In the genomic region with DNA sequence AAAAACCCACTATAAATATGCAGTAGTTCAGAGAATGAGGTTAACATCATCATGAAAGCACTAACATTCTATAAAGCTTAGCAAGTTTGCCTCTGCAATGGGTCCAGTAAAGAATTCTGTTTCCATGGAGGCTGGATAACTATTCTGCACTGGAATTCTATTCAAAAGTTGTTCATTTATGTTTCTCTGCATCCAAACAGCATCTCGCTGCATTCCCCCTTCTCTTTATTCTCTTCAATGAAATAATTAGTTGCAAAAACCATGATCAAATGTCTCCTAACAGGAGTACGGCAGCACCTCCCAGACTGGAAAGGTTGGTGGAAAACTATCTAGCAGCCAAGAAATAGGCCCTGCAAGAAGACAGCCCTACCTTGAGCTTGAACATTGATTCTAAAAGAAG, we compare ENCODE assay signal across 27 mouse cellular contexts.
"Had no signal": no experiment of that assay in that cellular context is flagged by ENCODE, and none has a peak within 500 bp of the region (broad histone marks: within the 10 kb centered on the region; RNA-seq: fewer than 3 reads in every experiment).

No protein-coding gene starts in this region.

- ATAC-seq: forebrain, embryonic 13.5 days; forebrain, embryonic 14.5 days; forebrain, embryonic 15.5 days; forebrain, embryonic 16.5 days; forebrain, postnatal 0 days had no signal

- H3K27ac ChIP-seq: embryonic facial prominence, embryonic 10.5 days; embryonic facial prominence, embryonic 12.5 days; embryonic facial prominence, embryonic 13.5 days; embryonic facial prominence, embryonic 15.5 days; forebrain, embryonic 10.5 days; forebrain, embryonic 12.5 days; forebrain, embryonic 13.5 days; forebrain, embryonic 15.5 days; gastrocnemius, adult 2 months; heart, adult 2 months had no signal

- DNase-seq: cerebellum, adult 9-10 months; cerebellum, adult 9-11 months; cerebellum, postnatal 10 days; cerebellum, postnatal 14 days; cerebellum, postnatal 25 days; cerebellum, postnatal 36 days; embryo, embryonic 11 days; forebrain, postnatal 0 days; gastrocnemius, adult 2 months; gastrocnemius, postnatal 10 days; gastrocnemius, postnatal 14 days; gastrocnemius, postnatal 25 days; gastrocnemius, postnatal 36 days; heart, adult 11 months; heart, adult 18-20 months; heart, adult 2 months had no signal

- H3K4me3 ChIP-seq: embryonic facial prominence, embryonic 10.5 days; embryonic facial prominence, embryonic 12.5 days; embryonic facial prominence, embryonic 13.5 days; embryonic facial prominence, embryonic 15.5 days; erythroblast, embryonic 14.5 days; forebrain, embryonic 10.5 days; forebrain, embryonic 12.5 days; forebrain, embryonic 13.5 days; forebrain, embryonic 15.5 days; gastrocnemius, adult 2 months; heart, adult 2 months had no signal

- H3K4me1 ChIP-seq: embryonic facial prominence, embryonic 10.5 days; embryonic facial prominence, embryonic 12.5 days; embryonic facial prominence, embryonic 15.5 days had no signal

- H3K4me2 ChIP-seq: embryonic facial prominence, embryonic 12.5 days; embryonic facial prominence, embryonic 13.5 days; embryonic facial prominence, embryonic 15.5 days; forebrain, embryonic 12.5 days; forebrain, embryonic 13.5 days; forebrain, embryonic 15.5 days had no signal

- H3K9me3 ChIP-seq: embryonic facial prominence, embryonic 10.5 days; embryonic facial prominence, embryonic 12.5 days; embryonic facial prominence, embryonic 13.5 days; embryonic facial prominence, embryonic 15.5 days; forebrain, embryonic 10.5 days; forebrain, embryonic 12.5 days; forebrain, embryonic 13.5 days; forebrain, embryonic 15.5 days had no signal

- H3K36me3 ChIP-seq: embryonic facial prominence, embryonic 10.5 days; embryonic facial prominence, embryonic 12.5 days; embryonic facial prominence, embryonic 13.5 days; embryonic facial prominence, embryonic 15.5 days; forebrain, embryonic 10.5 days; forebrain, embryonic 12.5 days; forebrain, embryonic 15.5 days had no signal

- H3K9ac ChIP-seq: embryonic facial prominence, embryonic 12.5 days; embryonic facial prominence, embryonic 13.5 days; embryonic facial prominence, embryonic 15.5 days; forebrain, embryonic 12.5 days; forebrain, embryonic 13.5 days; forebrain, embryonic 15.5 days; forebrain, postnatal 0 days had no signal

- H3K27me3 ChIP-seq: embryonic facial prominence, embryonic 12.5 days; embryonic facial prominence, embryonic 13.5 days; embryonic facial prominence, embryonic 15.5 days; forebrain, embryonic 12.5 days; forebrain, embryonic 13.5 days; forebrain, embryonic 15.5 days had no signal
